Mouse (Mus musculus): ENCODE data around the gene Pdia5.

DNA sequence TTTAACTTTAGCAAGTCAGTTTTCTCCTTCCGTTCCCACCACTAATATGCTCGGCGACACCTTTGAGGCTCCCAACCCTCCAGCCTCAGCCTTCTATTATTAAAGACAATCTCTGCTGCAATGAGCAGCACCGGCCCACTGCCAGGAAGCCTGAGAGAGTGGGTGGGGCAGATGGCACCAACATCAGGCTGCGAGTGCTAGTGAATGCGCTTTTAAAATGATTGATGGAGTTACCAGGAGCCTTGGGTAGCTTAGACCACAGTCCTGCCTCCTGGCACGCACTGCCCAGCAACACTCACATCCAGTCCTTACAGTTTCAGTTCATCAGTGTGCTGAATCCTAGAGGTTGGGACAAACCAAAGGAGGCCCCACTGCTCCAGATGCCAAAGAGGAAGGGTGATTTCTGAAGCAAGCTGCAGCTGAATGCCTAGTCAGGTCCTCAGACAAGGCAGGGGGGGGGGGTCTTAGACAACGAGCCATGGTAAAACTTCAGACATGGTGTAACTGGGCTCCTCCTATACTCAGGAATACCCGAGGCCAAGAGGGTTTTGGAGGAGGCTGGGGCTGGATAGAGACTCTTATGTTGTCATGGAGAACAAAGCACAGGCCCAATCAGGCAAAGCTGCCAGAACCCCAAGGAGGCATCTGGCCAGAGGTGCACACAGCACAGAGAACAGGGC, 49.2 kb downstream of the Pdia5 start:
- TF ChIP-seq SMC3 (IDR thresholded peaks at IDR 0.05; ENCODE audit: low read depth, low read length) (no peak), ELF1 (IDR thresholded peaks at IDR 0.05; ENCODE audit: low read depth, low read length) (no peak), HCFC1 (IDR thresholded peaks at IDR 0.05; ENCODE audit: low read depth, low read length) (no peak), RCOR1 (conservative IDR thresholded peaks at IDR 0.05; ENCODE audit: low read depth, low read length) (no peak)

Measured in CH12.LX (cell line).